Mouse (Mus musculus): ENCODE results near the gene Spag9.

DNA sequence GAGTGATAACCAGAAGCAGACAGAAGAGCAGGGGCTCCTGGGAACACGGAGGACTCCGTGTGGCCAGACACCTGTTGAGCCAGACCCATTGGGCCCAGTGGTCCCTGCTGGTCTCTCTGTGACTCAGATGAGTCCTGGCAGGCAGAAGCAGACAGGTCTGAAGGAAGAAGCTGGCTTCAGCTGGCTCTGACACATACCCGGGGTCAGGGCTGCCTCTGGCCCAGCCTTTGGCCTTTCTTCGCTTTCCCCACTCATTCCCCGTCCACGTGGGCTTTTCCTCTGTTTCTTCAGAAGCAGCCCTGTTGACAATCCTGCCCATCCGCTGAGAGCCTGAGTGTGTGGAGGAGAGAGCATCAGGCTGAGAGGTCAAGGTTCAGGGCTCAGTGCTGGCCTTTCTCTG is 179.4 kb downstream of the Spag9 start:
- no peak for TF ChIP-seq CTCF (IDR thresholded peaks at IDR 0.05)
- no peak for TF ChIP-seq POLR2A (IDR thresholded peaks at IDR 0.05; ENCODE audit: insufficient read depth, low read depth, low read length)

All from heart, adult 2 months (tissue).